Mouse (Mus musculus) lung, postnatal 4 days (tissue): ENCODE measurements around the gene 3110021N24Rik.
A peak's percentile ranks its signal among the peaks of the same experiment; 100 is the strongest.
"Not testable (repeated sequence)": the region's sequence is repeated elsewhere in the genome, so short reads cannot be mapped to it uniquely, and the experiment has no call there.

Experiments used
- DNase-seq, 2 experiments: peaks; one replicate each; pipeline ENCODE4 v3.0.0; 2021

The 3110021N24Rik gene

GRCm38 (mm10) chr4:108719349-108719748, at the start of gene 3110021N24Rik:
Gene 3110021N24Rik (plus strand): TSS chr4:108719649.
- DNase-seq: no peak

GRCm38 (mm10) chr4:108686156-108686555, 33.3 kb upstream of the 3110021N24Rik start:
- no peak for DNase-seq

- not testable (repeated sequence) for DNase-seq
These were observed 32.4 kb upstream of the 3110021N24Rik start for GRCm38 (mm10) chr4:108687098-108687497.

GRCm38 (mm10) chr4:108690479-108690878, 29.0 kb upstream of the 3110021N24Rik start:
- no peak for DNase-seq

GRCm38 (mm10) chr4:108691469-108691868, 28.0 kb upstream of the 3110021N24Rik start:
- DNase-seq: no peak

- DNase-seq: peak in 1 of 2 experiments; percentile 42
These were observed 22.5 kb upstream of the 3110021N24Rik start for GRCm38 (mm10) chr4:108696934-108697333.

- peak in 1 of 2 experiments; percentile 54 for DNase-seq
These were observed 11.2 kb upstream of the 3110021N24Rik start for GRCm38 (mm10) chr4:108708209-108708608.

- DNase-seq: no peak
These were observed 1.9 kb downstream of the 3110021N24Rik start for GRCm38 (mm10) chr4:108721245-108721784.

GRCm38 (mm10) chr4:108724102-108724501, 4.7 kb downstream of the 3110021N24Rik start:
- no peak for DNase-seq

- no peak for DNase-seq
These were observed 11.0 kb downstream of the 3110021N24Rik start for GRCm38 (mm10) chr4:108730450-108730849.

GRCm38 (mm10) chr4:108731582-108731981, 12.1 kb downstream of the 3110021N24Rik start:
- DNase-seq: no peak

- no peak for DNase-seq
These were observed 26.9 kb downstream of the 3110021N24Rik start for GRCm38 (mm10) chr4:108746160-108746873.

- DNase-seq: no peak
These were observed 40.1 kb downstream of the 3110021N24Rik start for GRCm38 (mm10) chr4:108759583-108759982.

- no peak for DNase-seq
These were observed 49.1 kb downstream of the 3110021N24Rik start for GRCm38 (mm10) chr4:108768527-108768926.

- DNase-seq: no peak
These were observed 60.3 kb downstream of the 3110021N24Rik start for GRCm38 (mm10) chr4:108779763-108780056.

- peak; percentile 89 to 93 for DNase-seq
These were observed 60.8 kb downstream of the 3110021N24Rik start, which contains the start of gene Zfyve9 for GRCm38 (mm10) chr4:108780057-108780863. Gene Zfyve9 (minus strand): TSS chr4:108780798.

GRCm38 (mm10) chr4:108780864-108781205, 61.4 kb downstream of the 3110021N24Rik start:
- no peak for DNase-seq

GRCm38 (mm10) chr4:108781596-108781995, 62.1 kb downstream of the 3110021N24Rik start:
- DNase-seq: no peak

GRCm38 (mm10) chr4:108782421-108783085, 63.1 kb downstream of the 3110021N24Rik start:
- no peak for DNase-seq

GRCm38 (mm10) chr4:108789258-108789936, 69.9 kb downstream of the 3110021N24Rik start:
- DNase-seq: peak in 1 of 2 experiments; percentile 8

GRCm38 (mm10) chr4:108790507-108790906, 71.1 kb downstream of the 3110021N24Rik start:
- DNase-seq: no peak

GRCm38 (mm10) chr4:108793941-108794340, 74.5 kb downstream of the 3110021N24Rik start:
- DNase-seq: no peak

- no peak for DNase-seq
These were observed 77.3 kb downstream of the 3110021N24Rik start for GRCm38 (mm10) chr4:108796701-108797100.
